Mouse (Mus musculus) kidney, embryonic 16.5 days (tissue): ENCODE measurements at regions not wholly inside any gene's neighbourhood (a gene's known extent, or its start where the extent isn't known, plus 50 kb on each side); places are given as distances from the start of the nearest gene placed in this dataset.
"Not testable (repeated sequence)": the region's sequence is repeated elsewhere in the genome, so short reads cannot be mapped to it uniquely, and the experiment has no call there.

ENCODE experiments used
- ATAC-seq: fragments of 200-750 bp; cut with Nextera tagmentation; 2 replicates; pipeline ENCODE4 v1.8.0; 2017; ENCODE audit warnings: moderate TSS enrichment; ENCODE audit not compliant: low FRiP score, low TSS enrichment
- H3K27ac ChIP-seq: fragments of 300-500 bp; sonication (generic); 2 replicates; pipeline ENCODE4 v1.5.1; 2014; ENCODE audit warnings: low read length
- H3K27me3 ChIP-seq: fragments of 300-500 bp; sonication (generic); 2 replicates; pipeline ENCODE4 v1.6.1; 2014; ENCODE audit warnings: low read length, control low read depth, mixed read lengths; ENCODE audit not compliant: insufficient read depth
- H3K36me3 ChIP-seq: fragments of 300-500 bp; sonication (generic); 2 replicates; pipeline ENCODE4 v1.6.1; 2014; ENCODE audit warnings: low read length, control low read depth, mixed read lengths; ENCODE audit not compliant: insufficient read depth
- H3K4me1 ChIP-seq: fragments of 300-500 bp; sonication (generic); 2 replicates; pipeline ENCODE4 v1.6.1; 2014; ENCODE audit warnings: low read length, control low read depth, mixed read lengths; ENCODE audit not compliant: insufficient read depth
- H3K4me2 ChIP-seq: fragments of 300-500 bp; sonication (generic); replicated peaks from 2 replicates; pipeline ENCODE4 v1.6.1; 2014; ENCODE audit warnings: low read depth, low read length
- H3K4me3 ChIP-seq: fragments of 300-500 bp; sonication (generic); 2 replicates; pipeline ENCODE4 v1.5.1; 2014; ENCODE audit warnings: mild to moderate bottlenecking, low read length
- H3K9ac ChIP-seq: fragments of 300-500 bp; sonication (generic); replicated peaks from 2 replicates; pipeline ENCODE4 v1.6.1; 2014; ENCODE audit warnings: low read length
- H3K9me3 ChIP-seq: fragments of 300-500 bp; sonication (generic); 2 replicates; pipeline ENCODE4 v1.6.1; 2016; ENCODE audit warnings: low read length, control low read depth
- WGBS: fragments of 180-500 bp; shearing (Covaris S2); extraction: QIAGEN DNeasy Blood & Tissue Kit; methylation state at CpG from one replicate; pipeline ENCODE4 v1.1.7; 2014; 5-methylcytosine and 5-hydroxymethylcytosine counted together

- H3K4me1 ChIP-seq, H3K27me3 ChIP-seq, H3K27ac ChIP-seq, H3K9ac ChIP-seq, H3K36me3 ChIP-seq, H3K4me3 ChIP-seq, H3K9me3 ChIP-seq, ATAC-seq, H3K4me2 ChIP-seq: not testable (repeated sequence)
- 66% methylated on average over 4 of the region's 4 CpGs for WGBS
Measured at GRCm38 (mm10) chr11:41591426-41591825, 409.2 kb downstream of the Gabrg2 start.
